Mouse (Mus musculus): Measurements from ENCODE around the gene Cald1.
A peak's percentile ranks its signal among the peaks of the same experiment; 100 is the strongest.

Gene Cald1

GRCm38 (mm10) chr6:34598121-34599065, at the start of gene Cald1:
Gene Cald1 (plus strand): TSS chr6:34598500.
- DNase-seq (ENCODE audit: low spot score in 2 of 2), result no peak

- DNase-seq (ENCODE audit: low spot score in 2 of 2), result peak in 1 of 2 experiments; percentile 15
Measured at GRCm38 (mm10) chr6:34549017-34549416, 49.3 kb upstream of the Cald1 start.

DNA sequence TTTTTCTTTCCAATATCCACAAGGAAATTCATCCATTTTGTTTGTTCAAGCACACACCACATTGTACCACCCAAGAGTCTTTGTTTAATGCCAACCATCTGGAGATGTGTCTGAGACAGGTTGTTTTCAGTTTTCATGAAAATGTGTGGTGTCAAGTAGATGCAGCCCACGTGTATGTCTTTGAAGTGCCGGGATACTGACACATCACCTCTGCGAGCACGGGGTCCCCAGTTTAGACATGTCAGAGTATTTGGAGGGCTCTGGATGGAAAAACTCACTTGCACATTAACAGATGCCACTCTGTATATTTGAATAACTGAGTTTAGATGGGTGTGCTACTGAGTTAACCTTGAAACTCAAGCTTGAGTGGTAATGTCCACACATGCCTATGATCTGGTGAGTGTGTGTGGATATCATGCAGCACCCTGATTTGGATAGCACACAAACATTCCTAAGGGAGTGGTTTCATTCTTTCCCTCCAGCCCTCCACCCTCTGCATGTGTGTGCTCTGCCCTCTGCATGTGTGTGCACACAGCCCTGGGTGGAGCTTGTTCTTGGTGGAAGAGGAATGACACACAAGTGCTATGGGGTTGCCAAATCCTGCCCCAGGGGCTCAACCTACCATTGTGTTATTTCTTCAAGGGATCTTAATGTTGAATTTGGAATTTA, 45.7 kb upstream of the Cald1 start:
- no peak for DNase-seq (ENCODE audit: low spot score in 2 of 2)

GRCm38 (mm10) chr6:34554291-34554997, 43.9 kb upstream of the Cald1 start:
- DNase-seq (ENCODE audit: low spot score in 2 of 2), result no peak

- no peak for DNase-seq (ENCODE audit: low spot score in 2 of 2)
Measured at GRCm38 (mm10) chr6:34559521-34559920, 38.8 kb upstream of the Cald1 start.

DNA sequence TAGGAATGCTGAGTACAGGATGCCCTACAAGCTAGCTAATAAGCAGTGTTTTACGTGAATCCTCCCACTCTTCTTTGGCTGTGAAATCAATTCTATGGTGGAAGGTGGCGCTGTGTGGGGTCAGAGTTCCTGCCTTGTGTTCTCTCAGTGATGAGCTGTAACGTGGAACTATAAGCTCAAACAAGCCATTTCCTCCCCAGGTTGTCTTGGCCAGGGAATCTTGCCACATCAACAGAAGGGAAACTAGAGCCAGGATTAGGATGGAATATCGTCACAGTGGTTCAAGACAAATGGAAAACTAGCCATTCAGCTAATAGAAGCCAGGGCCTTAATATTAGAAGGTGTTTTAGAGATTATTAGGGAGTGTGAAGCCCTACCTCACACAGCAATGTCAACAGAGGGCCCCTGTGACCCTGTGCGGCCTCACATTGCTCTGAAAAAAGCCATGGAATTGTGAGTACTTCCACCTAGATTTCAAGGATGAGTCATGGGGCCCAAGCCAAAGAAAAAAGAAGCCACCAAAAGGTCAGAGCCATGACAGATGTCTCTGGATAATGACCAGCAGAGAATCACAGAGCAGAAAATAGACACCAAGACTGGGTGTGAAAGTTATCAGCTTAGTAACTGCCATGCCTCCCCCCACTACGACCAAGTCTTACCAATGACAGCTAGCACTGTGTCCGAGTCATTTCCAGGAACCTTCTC, 33.0 kb upstream of the Cald1 start:
- no peak for DNase-seq (ENCODE audit: low spot score in 2 of 2)

- DNase-seq (ENCODE audit: low spot score in 2 of 2), result no peak
Measured at GRCm38 (mm10) chr6:34567298-34567697, 31.0 kb upstream of the Cald1 start.

DNA sequence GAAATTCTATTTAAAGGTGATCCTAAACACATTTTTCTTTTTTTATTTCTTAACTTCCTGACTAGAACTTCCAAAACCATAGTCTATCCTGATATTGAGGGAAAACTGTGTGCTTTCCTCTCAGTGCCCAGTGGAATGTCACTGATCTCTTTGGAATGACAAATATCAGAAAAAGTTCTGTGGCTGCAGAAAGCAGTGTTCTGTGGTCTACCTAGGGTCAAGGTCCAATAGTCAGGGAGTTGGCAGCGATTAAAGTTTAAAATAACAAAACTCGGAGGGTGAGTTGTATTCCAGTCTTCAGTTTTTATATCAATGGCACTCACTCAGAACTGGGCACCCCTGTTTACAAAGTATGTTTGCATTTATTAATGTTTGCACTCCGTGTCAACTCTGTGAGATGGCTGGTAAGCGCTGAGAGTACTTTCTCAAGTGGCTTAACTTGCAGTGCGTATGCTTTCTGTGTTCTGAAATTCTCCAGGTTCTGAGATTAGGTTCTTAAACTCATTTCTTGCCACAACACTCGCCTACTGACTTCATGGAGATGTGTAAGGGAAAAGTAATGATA, 18.7 kb upstream of the Cald1 start:
- DNase-seq (ENCODE audit: low spot score in 2 of 2), result no peak

- no peak for DNase-seq (ENCODE audit: low spot score in 2 of 2)
Measured at GRCm38 (mm10) chr6:34583365-34583764, 14.9 kb upstream of the Cald1 start.

- DNase-seq (ENCODE audit: low spot score in 2 of 2), result peak in 1 of 2 experiments; percentile 37
Measured at GRCm38 (mm10) chr6:34588066-34588465, 10.2 kb upstream of the Cald1 start.

DNA sequence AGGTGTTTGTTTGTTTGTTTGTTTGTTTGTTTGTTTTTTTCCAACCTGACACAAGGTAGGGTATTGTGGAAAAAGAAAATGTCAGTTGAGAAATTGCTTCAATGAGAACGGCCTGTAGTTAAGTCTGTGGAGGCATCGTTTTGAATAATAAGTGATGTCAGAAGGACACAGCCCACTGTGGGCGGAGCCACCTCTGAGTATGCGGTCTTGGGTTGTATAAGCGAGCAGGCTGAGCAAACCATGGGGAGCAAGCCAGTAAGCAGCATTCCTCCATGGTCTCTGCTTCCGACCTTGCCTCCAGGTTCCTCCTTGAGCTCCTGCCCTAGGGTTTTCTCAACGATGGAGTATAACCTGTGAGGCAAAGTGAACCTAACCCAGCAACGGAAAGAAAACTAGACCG, 7.6 kb upstream of the Cald1 start:
- no peak for DNase-seq (ENCODE audit: low spot score in 2 of 2)

GRCm38 (mm10) chr6:34593353-34593752, 4.9 kb upstream of the Cald1 start:
- DNase-seq (ENCODE audit: low spot score in 2 of 2), result no peak

DNA sequence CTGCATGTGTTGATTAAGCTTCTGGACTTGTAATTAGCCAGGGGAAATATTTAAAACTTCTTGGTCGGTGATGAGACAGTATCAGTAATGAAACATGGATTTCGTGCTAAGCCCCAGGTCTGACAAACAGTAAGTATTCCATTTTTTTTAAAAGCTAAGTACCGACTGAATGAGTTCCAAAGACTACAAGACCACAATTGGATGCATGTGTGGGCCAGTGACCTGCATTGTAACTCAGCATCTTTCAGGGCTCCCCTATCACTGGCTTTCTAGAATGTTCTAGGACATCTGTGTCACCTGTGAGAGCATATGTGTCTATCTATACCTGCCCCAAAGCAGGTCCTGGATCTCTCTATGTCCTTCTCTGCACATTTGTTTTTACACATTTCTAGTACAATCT, 984 bp upstream of the Cald1 start:
- no peak for DNase-seq (ENCODE audit: low spot score in 2 of 2)

DNA sequence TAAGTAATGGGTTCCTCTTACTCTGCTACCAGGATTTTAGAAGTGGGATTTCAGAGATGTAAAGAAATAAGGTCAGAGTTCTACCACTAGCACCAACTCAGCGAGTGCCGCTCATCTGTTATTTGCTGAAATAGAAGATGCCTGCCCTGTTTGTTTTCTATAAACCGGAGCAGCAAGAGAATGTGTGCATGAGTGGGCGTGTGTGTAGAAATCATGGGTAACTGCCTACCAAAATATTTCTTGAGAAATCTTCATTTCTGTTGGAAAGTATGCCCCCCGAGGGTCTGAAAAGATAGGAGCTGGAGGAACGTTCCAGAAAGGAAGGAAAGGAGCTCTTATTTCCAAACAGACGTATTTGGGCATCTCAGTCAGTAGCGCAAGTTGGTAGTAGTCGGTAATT, 871 bp downstream of the Cald1 start:
- no peak for DNase-seq (ENCODE audit: low spot score in 2 of 2)

DNA sequence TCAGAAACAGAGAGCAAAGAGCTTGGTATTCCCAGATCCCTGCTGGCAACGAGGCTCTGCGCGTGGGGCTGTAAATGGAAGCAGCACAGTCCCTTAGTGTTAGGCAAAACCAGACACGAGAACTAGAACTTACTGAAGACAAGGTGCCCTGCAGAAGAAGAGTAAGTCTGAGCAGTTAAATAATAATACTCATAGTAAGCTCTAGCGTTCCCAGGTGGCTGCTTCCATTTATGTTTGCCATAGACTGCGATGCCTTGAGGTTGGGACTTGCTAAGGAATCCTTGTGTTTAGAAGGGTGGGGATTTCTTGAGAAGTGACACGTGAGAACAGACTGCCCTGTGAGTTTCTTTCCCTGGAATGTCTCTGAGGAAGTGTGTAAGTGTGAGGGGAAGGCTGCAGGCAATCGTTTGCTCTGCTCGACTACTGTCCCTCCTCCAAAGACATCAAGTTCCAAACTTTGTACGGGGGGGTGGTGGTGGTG, 1.4 kb downstream of the Cald1 start:
- no peak for DNase-seq (ENCODE audit: low spot score in 2 of 2)

DNA sequence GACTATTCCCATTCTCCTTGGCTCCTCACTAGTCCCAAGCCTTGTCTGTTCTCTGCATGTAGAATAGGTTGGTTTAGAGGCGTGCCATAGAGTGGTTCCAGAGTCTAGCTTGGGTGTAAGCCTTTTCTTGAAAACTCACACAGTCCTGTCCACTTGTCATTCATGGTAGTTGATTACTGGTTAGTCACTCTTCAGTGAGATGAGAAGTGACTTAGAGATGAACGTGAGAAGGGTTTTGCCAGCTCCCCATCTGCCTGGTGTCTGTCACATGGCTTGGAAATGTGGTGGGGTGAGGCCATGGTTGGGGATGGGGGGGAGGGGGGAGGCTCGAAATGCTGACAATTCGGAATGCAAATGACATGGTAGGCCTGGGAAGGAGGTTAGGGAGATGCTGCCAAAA, 2.5 kb downstream of the Cald1 start:
- DNase-seq (ENCODE audit: low spot score in 2 of 2), result no peak

GRCm38 (mm10) chr6:34602091-34602490, 3.8 kb downstream of the Cald1 start:
- DNase-seq (ENCODE audit: low spot score in 2 of 2), result no peak

GRCm38 (mm10) chr6:34606407-34606806, 8.1 kb downstream of the Cald1 start:
- no peak for DNase-seq (ENCODE audit: low spot score in 2 of 2)

GRCm38 (mm10) chr6:34608603-34609002, 10.3 kb downstream of the Cald1 start:
- no peak for DNase-seq (ENCODE audit: low spot score in 2 of 2)

DNA sequence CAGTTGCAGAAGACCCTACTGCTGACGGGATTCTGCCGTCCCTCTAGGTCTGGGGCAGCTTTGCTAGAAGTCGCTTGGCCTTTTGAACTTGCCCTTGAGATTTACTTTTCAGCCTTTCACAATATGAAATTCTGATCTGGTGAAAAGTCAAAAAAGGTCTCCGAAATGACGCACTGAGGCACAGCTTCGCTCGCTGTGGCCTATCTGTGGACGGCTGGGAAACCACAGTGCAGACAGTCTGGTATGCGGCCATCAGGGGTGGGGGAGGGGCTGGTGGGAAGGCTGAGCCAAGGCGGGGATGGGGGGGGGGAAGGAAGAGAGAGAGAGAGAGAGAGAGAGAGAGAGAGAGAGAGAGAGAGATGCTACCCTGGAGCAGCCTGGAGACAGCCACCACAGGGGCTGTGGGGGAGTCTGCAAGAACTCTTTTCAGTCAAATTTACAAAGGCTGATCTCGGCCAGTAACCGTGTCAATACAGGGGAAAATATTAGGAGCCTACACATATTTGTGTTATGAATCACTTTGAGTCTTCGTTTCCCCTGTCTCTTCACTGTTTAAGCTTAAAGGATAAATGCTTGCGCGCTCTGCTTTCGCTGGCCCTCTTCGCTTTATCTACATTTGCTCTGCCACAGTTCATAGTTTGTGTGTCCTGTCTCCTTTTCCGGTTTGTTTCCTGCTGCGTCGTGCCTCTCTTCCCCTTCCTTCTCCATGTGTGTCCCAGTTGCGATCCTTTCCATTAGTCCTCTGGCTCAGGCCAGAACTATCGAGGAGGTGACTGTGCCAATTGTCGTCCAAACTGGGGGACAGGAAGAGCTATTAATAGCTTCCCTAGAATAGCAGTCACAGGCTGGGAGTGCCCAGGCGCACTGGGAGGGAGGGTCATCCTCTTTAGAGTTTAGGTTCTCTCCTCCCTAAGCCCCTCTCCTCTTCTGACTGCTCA, 11.9 kb downstream of the Cald1 start:
- no peak for DNase-seq (ENCODE audit: low spot score in 2 of 2)

All from left cerebral cortex, adult 9 months (tissue).